Mouse (Mus musculus): ENCODE results near the gene Nutm1.

DNA sequence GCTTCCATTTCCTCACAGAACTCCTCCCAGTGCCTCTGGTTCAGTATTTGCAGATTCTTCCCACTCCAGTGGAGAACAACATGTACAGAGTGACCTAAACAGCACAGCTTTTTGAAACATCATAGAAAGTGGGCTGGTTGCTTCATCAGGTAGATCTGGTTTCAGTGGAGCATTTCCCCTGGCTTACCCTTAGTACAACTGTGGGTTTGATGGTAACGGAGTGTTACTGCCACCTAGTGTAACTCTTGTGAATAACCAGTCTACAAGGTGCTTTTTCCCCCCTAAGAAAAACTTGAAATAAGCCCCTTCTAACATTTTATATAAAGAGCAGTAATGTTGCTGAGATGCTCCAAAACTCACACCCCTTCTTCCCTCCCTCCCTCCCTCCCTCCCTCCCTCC lies 43.1 kb downstream of the Nutm1 start:
- peak; percentile 30; the same call in 1 of the 2 replicates for TF ChIP-seq CTCF (IDR thresholded peaks at IDR 0.05; ENCODE audit: borderline replicate concordance, insufficient read depth, low read depth, low read length)
- TF ChIP-seq POLR2A (IDR thresholded peaks at IDR 0.05; ENCODE audit: borderline replicate concordance, insufficient read depth, low read length) = no peak

Measured in cerebellum, adult 2 months (tissue).